Comparison of ENCODE assay signal across 18 mouse cellular contexts in the genomic region with DNA sequence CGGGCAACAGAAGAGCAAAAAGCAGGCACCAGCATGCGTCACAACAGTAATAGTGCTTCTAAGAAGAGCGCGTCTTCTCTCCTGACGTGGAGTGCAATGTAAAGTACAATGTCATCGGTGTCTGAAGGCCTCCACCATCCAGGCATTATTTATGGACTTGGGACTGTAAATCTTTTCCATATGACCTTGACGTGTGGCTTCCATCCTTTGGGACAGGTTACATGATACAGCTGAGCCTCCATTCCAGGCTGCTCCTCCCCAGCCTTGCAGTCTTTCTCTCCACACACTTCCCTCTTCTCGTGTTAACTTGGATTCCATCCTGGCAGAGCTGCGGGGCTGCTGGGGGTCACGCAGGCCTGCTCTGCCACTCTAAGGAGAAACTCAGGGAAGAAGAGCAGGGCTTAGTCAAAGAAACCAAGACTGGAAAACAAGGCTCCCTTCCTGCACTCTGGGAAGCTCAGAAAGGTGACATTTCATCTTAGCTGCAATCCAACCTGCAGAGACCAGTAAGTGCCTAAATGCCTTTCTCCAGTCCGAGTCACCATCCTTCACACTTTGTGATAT.
"Had no signal": no experiment of that assay in that cellular context is flagged by ENCODE, and none has a peak within 500 bp of the region (broad histone marks: within the 10 kb centered on the region; RNA-seq: fewer than 3 reads in every experiment).

No protein-coding gene starts in this region.

- H3K9me3 ChIP-seq: kidney, embryonic 15.5 days; limb, embryonic 15.5 days; midbrain, embryonic 13.5 days; neural tube, embryonic 12.5 days had no signal

- H3K4me3 ChIP-seq: kidney, embryonic 15.5 days; layer of hippocampus, adult 2 months; limb, embryonic 15.5 days; midbrain, embryonic 13.5 days; neural tube, embryonic 12.5 days had no signal

- H3K4me1 ChIP-seq: midbrain, embryonic 13.5 days; neural tube, embryonic 12.5 days had no signal

- H3K4me2 ChIP-seq: kidney, embryonic 15.5 days; limb, embryonic 15.5 days; liver, embryonic 11.5 days; lung, embryonic 14.5 days; midbrain, embryonic 13.5 days; neural tube, embryonic 12.5 days had no signal

- H3K9ac ChIP-seq: kidney, embryonic 15.5 days; limb, embryonic 15.5 days; liver, embryonic 14.5 days; liver, postnatal 0 days; lung, embryonic 14.5 days; midbrain, embryonic 13.5 days; neural tube, embryonic 12.5 days had no signal

- DNase-seq: kidney, adult 8-10 months; kidney, postnatal 14 days; kidney, postnatal 4 days; layer of hippocampus, adult 9-11 months; liver, postnatal 0 days; lung, embryonic 14.5 days; thymus, adult 18-20 months; thymus, postnatal 4 days had no signal

- H3K27ac ChIP-seq: kidney, embryonic 15.5 days; layer of hippocampus, adult 2 months; limb, embryonic 15.5 days; liver, embryonic 14.5 days; macrophage; midbrain, embryonic 13.5 days; neural tube, embryonic 12.5 days had no signal

- H3K27me3 ChIP-seq: limb, embryonic 15.5 days; midbrain, embryonic 13.5 days; neural tube, embryonic 12.5 days had no signal

- H3K36me3 ChIP-seq: kidney, embryonic 15.5 days; limb, embryonic 15.5 days; midbrain, embryonic 13.5 days; neural tube, embryonic 12.5 days had no signal

- ATAC-seq: intestine, postnatal 0 days; liver, postnatal 0 days; lung, postnatal 0 days; midbrain, embryonic 13.5 days had no signal
